Mouse (Mus musculus): ENCODE measurements around the gene Ppid. TPM values are rescaled to one million over a fixed set of nuclear protein-coding genes. Genes with fewer than 3 reads are reported as not detected.

The Ppid gene
- polyA plus RNA-seq (2015; fragmentation: Nextera tagmentation; extraction: Ambion mirVana) = 54.5 and 63.5 TPM in 2 replicates

GRCm38 (mm10) chr3:79590863-79591792 is at the start of gene Ppid:
TSS of gene Ppid (plus strand) at chr3:79591342.

DNA sequence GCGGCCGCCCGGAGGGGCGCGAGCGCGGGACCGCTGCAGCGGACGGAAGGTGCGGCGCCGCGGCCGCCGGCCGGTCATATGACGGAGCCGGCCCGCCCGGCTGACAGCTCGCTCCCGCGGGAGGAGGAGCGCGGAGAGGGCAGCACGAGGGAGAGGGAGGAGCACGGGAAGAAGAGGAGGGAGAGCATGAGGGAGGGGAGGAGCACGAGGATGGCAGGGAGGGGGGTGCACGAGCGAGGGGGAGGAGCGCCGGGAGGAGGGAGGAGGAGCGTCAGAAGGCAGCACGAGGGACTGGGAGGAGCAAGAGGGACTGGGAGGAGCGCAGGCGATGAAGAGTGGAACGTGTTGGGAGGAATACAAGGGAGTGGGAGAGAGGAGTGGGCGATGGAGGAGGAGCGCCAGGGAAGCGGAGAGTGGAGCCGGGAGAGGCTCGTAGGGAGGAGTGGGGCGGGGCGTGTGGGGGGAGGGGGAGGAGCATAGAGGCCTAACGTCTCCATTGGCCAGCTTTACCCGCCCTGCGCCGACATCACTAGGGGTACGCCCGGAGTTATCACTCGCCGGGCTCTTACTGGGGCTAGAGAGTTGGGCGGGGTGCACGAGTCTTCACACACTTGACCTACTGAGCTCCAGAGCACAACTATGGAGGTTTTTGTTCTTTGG is 23.3 kb upstream of the Ppid start, which contains the start of gene Fnip2:
Gene Fnip2 (minus strand): TSS at position 94 of the 660 bp plus-strand sequence.

GRCm38 (mm10) chr3:79628561-79629415 is 37.6 kb downstream of the Ppid start, which contains the start of gene 4930579G24Rik:
TSS of gene 4930579G24Rik (plus strand) at chr3:79629079.

DNA sequence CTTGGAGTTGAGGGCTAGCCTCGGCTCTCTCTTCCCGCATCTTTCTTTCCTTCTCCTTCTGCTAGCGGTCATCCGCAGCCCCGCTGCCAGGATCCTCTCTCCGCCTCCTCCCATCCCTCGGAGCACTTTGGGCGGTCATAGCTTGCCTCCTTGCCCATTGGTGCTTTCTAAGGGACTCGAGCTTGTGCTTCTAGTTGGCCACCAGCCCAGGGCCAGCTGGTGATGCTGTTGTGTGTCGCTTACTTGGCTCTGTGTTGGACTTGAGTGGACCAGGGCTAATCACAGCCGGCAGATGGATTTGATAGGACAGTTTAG is 38.2 kb downstream of the Ppid start, which contains the start of gene Etfdh:
Gene Etfdh (minus strand): TSS at position 85 of the 315 bp plus-strand sequence.

Other genes with a start within 250 kb of the Ppid start
- 1.4 and 2.1 TPM in 2 replicates for gene Fnip2, start 23.5 kb upstream of the Ppid start, polyA plus RNA-seq (2015; fragmentation: Nextera tagmentation; extraction: Ambion mirVana)
- 10.4 and 11.6 TPM in 2 replicates for gene 4930579G24Rik, start 37.7 kb downstream of the Ppid start, polyA plus RNA-seq (2015; fragmentation: Nextera tagmentation; extraction: Ambion mirVana)
- 70.2 and 127 TPM in 2 replicates for gene Etfdh, start 38.2 kb downstream of the Ppid start, polyA plus RNA-seq (2015; fragmentation: Nextera tagmentation; extraction: Ambion mirVana)
- gene Rxfp1, start 146.5 kb downstream of the Ppid start, polyA plus RNA-seq (2015; fragmentation: Nextera tagmentation; extraction: Ambion mirVana) = 0.43 and 2.0 TPM in 2 replicates